Mouse (Mus musculus): ENCODE results near the gene Pcyt1a.

DNA sequence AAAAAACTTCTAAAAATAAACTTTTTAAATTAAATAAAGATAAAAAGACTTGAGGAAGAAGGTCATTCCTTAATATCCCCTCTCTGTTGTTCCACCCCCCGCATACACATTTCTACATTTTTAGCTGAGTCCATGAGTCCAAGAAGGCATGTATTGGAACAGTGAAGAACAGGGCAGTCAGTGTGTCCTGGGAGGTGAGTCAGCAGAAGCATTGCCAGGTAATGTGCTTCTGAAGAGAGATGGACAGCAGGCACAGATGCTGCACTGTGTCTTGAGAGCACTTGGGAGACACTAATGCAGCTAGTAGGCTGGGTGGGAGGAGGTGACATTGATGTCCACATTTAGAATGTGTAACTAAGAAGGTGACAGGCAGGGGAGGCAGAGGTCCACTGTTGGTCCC lies 6.5 kb downstream of the Pcyt1a start:
- TF ChIP-seq CTCF (IDR thresholded peaks at IDR 0.05; ENCODE audit: borderline replicate concordance, insufficient read depth, low read depth, low read length): no peak
- TF ChIP-seq POLR2A (IDR thresholded peaks at IDR 0.05; ENCODE audit: borderline replicate concordance, insufficient read depth, low read length): no peak
